Mouse (Mus musculus) kidney, adult 18-20 months (tissue): Measurements from ENCODE around the gene Car2.

Experiments used
- DNase-seq: peaks from one replicate; pipeline ENCODE4 v3.0.0; 2021

The Car2 gene

GRCm38 (mm10) chr3:14950031-14950430, 64.0 kb downstream of the Car2 start:
- DNase-seq: no peak
